Mouse (Mus musculus) cerebellum, postnatal 14 days (tissue): Measurements from ENCODE around the gene Olfr586.

Experiments
- DNase-seq, 2 experiments: peaks; one replicate each; pipeline ENCODE4 v3.0.0; 2021; ENCODE audit warnings: mixed read lengths in 2 of 2

Gene Olfr586

GRCm38 (mm10) chr7:103125538-103125937 is at the start of gene Olfr586:
Gene Olfr586, minus strand, starts transcription at chr7:103125638.
- no peak for DNase-seq

- peak; percentile 77 to 81 for DNase-seq
Measured at GRCm38 (mm10) chr7:103169697-103170096, 44.3 kb upstream of the Olfr586 start.

- DNase-seq, result no peak
Measured at GRCm38 (mm10) chr7:103156256-103156655, 30.8 kb upstream of the Olfr586 start, which contains the start of gene Olfr589. Gene Olfr589, minus strand, starts transcription at chr7:103156356.

- DNase-seq, result no peak
Measured at GRCm38 (mm10) chr7:103140579-103140978, 15.1 kb upstream of the Olfr586 start, which contains the start of gene Olfr588-ps1. Gene Olfr588-ps1, plus strand, starts transcription at chr7:103140879.

- DNase-seq, result no peak
Measured at GRCm38 (mm10) chr7:103119406-103119805, 6.0 kb downstream of the Olfr586 start.

GRCm38 (mm10) chr7:103097420-103097819 is 28.0 kb downstream of the Olfr586 start, which contains the start of gene Olfr585:
Gene Olfr585, plus strand, starts transcription at chr7:103097720.
- no peak for DNase-seq

- DNase-seq, result no peak
Measured at GRCm38 (mm10) chr7:103081585-103081984, 43.9 kb downstream of the Olfr586 start, which contains the start of gene Olfr584. Gene Olfr584, plus strand, starts transcription at chr7:103081885.
